Mouse (Mus musculus) erythroblast, embryonic 14.5 days (primary cell): Measurements from ENCODE around the gene Hap1.

Experiments used
- GATA1 ChIP-seq: IDR thresholded peaks from 2 replicates; pipeline ENCODE4 v1.6.1; 2012; ENCODE audit warnings: low read length, inconsistent platforms, mixed read lengths
- TAL1 ChIP-seq: IDR thresholded peaks from 3 replicates; pipeline ENCODE4 v1.6.1; 2012; ENCODE audit warnings: low read length, inconsistent platforms, mixed read lengths

DNA sequence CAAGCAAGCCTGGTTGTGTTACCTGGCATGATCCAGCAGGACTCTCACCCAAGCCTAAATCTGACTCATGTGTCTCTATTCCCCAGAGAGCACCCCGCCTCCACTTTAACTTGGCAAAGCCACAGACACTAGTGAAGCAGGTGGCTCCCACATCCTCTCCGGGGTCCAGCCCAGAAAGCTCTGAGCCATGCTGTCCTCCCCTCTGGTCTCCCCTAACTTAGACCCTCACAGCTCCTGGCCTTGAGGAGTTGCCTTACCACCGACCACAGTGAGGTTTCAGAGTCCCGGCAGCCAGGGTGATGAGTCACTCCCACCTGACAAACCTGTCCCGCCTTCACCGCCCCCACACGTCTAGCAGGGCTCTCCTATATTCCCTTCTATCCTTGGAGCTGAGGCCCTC is 37.8 kb upstream of the Hap1 start:
- TF ChIP-seq TAL1 (no peak), GATA1 (no peak)
